Mouse (Mus musculus): Measurements from ENCODE around the gene Nenf.

Nenf gene

DNA sequence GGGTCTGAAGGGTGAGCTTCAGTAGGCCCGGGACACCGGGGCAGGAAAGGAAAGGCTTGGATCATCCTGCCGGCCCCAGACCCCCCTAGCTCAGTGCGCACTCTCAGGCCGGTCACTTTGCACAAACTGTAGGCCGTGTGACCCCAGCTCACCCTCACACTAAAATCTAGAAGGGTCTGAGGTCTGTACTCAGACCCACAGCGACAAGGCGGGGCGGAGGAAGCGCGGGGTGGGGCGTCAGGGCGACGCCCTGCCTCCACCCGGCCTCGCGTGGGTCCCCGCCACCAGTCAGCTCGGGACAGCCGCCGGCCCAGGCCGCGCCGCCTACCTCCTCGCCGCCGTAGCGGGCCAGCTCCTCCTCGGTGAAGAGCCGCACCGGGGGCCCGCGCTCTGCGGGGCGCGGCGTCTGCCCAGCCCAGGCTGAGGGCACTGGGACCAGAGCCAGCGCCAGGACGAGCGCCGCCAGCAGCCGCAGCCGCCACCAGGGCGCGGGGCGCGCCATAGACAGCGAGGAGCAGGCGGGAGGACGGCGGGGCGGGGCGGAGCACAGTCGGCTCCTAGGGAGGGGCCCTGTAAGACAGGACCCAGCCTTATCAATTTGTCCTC, at the start of gene Nenf:
Gene Nenf, minus strand, starts transcription at position 604 of the 606 bp plus-strand sequence.
- peak; percentile 84 for DNase-seq

DNA sequence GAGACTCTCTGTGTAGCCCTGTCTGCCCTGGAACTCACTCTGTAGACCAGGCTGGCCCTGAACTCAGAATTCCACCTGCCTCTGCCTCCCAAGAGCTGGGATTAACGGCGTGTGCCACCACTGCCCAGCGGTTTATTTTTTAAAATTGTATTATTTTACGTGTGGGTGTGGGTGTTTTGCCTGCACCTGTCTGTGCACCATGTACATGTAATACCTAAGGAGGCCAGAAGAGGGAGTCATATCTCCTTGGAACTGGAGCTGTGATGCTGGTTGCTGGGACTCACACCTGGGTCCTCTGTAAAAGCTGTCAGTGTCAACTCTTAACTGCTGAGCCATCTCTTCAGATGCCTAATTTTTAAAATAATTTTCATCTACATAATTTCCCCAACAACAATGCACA, 46.5 kb upstream of the Nenf start:
- no peak for DNase-seq

DNA sequence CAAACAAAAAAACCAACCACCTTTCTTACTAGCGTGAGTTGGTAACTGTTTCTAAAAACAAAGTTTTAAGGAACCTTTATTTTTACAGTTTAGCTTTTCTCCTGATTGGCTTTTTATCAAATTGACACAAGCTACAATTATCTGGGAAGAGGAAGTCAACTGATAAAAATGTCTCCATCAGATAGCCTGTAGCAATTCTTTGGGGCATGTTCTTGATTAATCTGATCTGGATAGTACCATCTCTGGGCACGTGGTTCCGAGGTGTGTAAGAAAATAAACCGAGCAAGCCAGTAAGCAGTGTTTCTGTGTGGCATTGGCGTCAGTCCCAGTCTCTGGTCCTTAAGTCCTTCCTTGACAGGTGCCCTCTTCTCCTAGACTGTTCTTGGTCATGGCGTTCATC, 44.4 kb upstream of the Nenf start:
- DNase-seq: no peak

- DNase-seq: no peak
Observed at GRCm38 (mm10) chr1:191359478-191359877, 41.5 kb upstream of the Nenf start.

DNA sequence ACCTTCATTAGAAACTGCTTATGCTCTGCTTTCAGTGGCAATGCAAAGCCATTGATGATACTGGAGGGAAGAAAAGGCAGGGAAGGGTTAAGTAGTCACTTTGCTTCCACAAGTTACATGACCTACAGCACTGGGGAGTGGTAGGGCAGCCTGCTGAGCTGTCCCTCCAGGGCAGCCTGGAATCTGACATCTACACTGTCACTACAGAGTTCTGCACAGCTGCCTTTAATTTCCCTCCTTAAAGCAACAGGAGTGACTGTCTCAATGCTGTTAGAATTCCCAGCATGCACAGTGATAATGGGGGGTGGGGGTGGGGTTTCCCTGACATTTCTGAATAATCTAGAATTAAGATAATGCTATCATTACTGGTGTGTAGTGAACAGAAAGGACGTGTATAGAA, 38.9 kb upstream of the Nenf start:
- no peak for DNase-seq

- DNase-seq: no peak
Observed at GRCm38 (mm10) chr1:191353836-191354235, 35.8 kb upstream of the Nenf start.

DNA sequence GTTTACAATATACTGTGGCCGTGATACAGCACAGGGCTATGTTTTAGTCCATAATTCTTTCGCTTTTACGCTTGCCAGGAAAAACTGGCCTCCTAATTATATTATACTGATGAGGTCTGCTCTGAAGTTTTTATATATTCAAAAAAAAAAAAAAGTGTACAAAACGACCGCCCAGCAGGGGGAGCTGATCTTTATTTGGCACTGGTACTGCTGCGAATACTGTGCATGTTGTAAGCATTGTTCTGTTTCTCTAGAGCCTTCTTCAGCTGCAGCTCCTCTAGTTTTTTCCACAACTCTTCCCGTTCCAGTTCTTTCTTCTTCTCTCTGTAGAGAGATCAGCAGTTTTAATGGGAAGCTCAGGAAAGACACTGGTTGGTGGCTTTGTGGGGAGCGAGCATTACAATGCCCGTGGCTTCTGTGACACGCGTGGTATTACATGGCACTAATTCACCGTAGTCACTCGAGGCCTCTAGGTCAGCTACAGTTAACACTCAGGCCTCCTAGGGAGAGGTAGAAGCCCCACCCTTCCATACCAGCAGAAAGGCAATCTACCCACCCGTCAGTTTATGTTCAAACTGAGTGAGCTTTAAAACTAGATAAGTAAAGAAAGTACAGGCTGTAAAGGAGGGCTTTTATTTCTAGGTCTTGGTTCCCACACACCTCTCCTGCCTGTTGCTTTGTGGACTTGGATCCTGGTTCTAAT, 34.9 kb upstream of the Nenf start:
- DNase-seq: peak; percentile 54

DNA sequence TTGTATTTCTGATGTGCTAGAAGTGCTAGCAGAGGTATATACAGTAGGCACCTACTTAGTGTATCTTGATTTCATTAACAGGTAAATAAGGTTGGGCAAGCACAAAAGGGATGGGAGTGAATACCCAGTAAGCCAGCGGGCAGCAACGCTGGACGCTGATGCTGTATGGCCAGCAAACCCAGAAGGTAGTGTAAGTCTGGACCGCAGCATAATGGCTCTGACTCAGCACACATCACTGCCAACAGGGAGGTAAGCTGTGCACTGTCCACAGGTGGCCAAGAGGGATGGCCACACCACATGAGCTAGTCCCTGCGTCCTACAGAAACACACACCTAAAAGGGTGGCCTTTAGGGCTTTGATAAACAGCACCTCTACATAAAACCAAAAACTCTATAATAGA, 32.4 kb upstream of the Nenf start:
- no peak for DNase-seq

GRCm38 (mm10) chr1:191349486-191350037, 31.6 kb upstream of the Nenf start:
- no peak for DNase-seq

DNA sequence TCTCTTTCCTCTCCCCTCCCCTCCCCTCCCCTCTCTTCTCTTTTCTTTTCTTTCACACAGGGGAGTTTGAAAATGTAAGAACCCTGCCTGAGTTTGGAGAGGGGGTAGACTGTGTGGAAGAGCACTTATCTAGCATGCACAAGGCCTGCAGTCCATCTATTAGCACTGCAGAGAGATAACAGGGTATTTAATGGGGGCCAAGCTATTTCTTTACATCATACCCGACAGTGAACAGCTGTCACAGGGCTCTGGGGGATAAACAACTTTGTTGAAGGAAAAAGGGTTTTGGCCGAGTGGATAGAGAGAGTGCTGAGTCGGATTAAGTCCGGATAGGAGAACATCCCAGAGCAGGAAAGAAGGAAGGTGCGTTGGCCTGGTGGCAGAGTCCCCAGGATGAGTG, 31.0 kb upstream of the Nenf start:
- no peak for DNase-seq

DNA sequence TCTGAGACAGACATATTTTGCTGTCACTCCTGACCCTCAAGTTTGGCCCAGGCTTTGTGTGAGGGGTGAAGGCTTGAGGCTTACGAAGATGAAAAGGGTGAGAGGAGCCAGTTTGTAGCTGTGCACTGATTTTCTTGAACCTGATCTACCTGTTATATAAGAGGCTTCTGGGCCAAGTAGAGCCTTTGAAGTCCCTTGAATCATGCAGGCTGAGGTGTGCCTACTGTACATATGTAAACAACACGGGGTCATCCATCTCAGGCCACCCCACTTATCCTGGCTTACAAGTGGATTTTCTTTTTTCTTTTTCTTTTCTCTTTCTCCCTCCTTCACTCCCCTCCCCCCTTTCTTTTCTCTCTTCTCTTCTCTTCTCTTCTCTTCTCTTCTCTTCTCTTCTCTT, 30.6 kb upstream of the Nenf start:
- DNase-seq: no peak

- DNase-seq: no peak
Observed at GRCm38 (mm10) chr1:191347602-191348001, 29.6 kb upstream of the Nenf start.

- peak; percentile 21 for DNase-seq
Observed at GRCm38 (mm10) chr1:191340530-191340929, 22.5 kb upstream of the Nenf start.

DNA sequence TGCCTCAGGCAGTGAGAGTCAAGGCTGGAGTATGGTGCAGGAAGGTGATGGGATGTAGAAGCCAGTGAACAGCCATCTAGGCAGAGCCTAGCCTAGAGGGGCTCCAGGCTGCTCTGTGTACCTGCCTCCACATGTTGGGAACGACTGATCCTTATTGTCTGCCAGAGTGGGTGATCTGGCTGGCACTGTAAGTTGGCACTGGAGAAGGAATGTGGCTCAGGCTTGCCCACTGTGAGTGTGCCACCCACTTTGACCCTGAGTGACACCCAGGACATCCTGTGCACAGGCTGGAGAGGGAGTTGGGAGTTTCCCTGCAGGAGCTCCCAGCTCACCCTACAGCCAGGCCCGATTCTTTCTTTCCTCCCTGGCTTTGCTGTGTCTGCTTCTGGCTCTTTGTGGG, 21.9 kb upstream of the Nenf start:
- no peak for DNase-seq

GRCm38 (mm10) chr1:191334500-191334899, 16.5 kb upstream of the Nenf start:
- DNase-seq: no peak

GRCm38 (mm10) chr1:191330356-191330755, 12.4 kb upstream of the Nenf start:
- peak; percentile 39 for DNase-seq

GRCm38 (mm10) chr1:191328019-191328441, 10.0 kb upstream of the Nenf start:
- DNase-seq: peak; percentile 88

DNA sequence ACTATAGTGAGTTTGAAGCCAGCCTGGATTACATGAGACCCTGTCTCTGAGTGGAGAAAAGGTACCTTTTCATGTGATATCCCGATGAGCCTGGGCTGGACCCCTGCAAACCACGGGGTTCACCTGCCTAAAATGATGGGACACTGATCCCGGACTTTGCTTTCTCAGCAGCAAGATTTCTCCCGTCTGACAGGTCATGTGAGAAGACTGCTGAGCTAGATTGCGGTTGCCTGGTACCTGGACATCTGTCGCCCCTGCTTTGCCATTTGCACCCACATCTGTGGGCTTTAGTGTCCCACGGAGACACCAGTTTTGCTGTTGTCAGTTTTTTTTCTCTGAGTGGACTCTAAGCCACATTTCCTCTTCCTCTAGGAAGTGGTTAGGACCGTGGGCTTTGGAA, 9.3 kb upstream of the Nenf start:
- DNase-seq: no peak

- DNase-seq: peak; percentile 51
Observed at GRCm38 (mm10) chr1:191326233-191326882, 8.4 kb upstream of the Nenf start.

DNA sequence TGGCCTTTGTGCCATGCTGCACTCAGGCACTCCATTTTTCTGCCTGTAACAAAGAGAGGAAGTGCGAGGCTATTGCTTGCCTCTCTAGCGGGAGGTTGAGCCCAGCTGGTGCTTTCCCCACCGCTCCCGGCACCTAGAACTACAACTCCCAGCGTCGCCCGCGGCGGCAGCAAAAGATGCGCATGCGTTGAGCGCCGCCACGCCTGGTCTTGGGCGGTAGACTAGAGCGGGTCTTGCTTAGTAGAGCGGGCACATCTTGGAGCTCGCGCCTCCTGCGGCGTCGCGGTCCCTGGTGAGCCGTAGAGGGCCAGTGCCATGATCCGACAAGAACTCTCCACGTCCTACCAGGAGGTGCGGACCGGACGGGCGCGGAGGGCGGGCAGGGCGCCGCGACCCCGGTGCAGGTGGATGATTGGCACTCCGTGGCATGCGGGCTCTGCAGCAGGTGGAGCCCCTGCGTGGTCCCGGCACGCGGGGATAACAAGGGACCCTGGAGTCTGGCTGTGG, 7.8 kb upstream of the Nenf start, which contains the start of gene Tmem206:
Gene Tmem206, plus strand, starts transcription at position 187 of the 507 bp plus-strand sequence.
- peak; percentile 96 for DNase-seq

- DNase-seq: no peak
Observed at GRCm38 (mm10) chr1:191324733-191325590, 7.0 kb upstream of the Nenf start.

- no peak for DNase-seq
Observed at GRCm38 (mm10) chr1:191323381-191323780, 5.4 kb upstream of the Nenf start.

DNA sequence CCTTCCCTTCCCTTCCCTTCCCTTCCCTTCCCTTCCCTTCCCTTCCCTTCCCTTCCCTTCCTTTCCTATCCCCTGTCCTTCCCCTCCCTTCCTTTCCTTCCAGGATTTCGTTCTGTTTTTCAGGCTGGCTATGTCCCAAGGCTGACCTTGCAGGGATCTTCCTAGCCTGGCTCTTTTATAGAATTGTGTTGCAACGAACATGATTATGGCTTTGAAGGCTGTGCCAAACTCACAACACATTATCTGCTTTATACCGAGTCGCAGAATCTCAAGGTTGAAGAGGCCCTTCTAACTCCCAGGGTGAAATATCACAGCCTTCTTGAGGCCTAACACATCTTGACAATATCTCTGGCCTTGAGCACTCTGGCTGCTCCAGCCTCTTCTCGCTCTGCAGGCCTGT, 692 bp upstream of the Nenf start:
- DNase-seq: no peak

All from kidney, adult 18-20 months (tissue).